Mouse (Mus musculus) left cerebral cortex, adult 2 months (tissue): Measurements from ENCODE around the gene 6030445D17Rik. TPM values are rescaled to one million over a fixed set of nuclear protein-coding genes. Genes with fewer than 3 reads are reported as not detected.

Source experiments
- DNase-seq, 2 experiments: peaks; one replicate each; pipeline ENCODE4 v3.0.0; 2021 to 2022; ENCODE audit warnings: low spot score in 2 of 2, mixed read lengths in 1 of 2; ENCODE audit errors: extremely low spot score in 1 of 2
- H3K27ac ChIP-seq: fragments of 200-600 bp; 2 replicates; pipeline ENCODE4 v1.8.1; 2022
- H3K4me3 ChIP-seq: fragments of 200-600 bp; 2 replicates; pipeline ENCODE4 v1.8.1; 2022
- CTCF ChIP-seq: fragments of 200-600 bp; IDR thresholded peaks from 2 replicates; pipeline ENCODE4 v1.8.1; 2022; ENCODE audit warnings: antibody characterized with exemption, mild to moderate bottlenecking, moderate library complexity
- intact Hi-C: fragments of 180-260 bp; cut with DNase I; formaldehyde crosslinking; loops from one replicate; pipeline ENCODE4 v1.15.1; 2025
- total RNA-seq, 2 experiments: library from RNA; stranded (reverse); gene quantifications; 2 replicates each; pipeline ENCODE4 v1.2.3; 2021

6030445D17Rik gene
- total RNA-seq, 2 experiments from 2014 or later: 0.32 to 0.51 TPM

DNA sequence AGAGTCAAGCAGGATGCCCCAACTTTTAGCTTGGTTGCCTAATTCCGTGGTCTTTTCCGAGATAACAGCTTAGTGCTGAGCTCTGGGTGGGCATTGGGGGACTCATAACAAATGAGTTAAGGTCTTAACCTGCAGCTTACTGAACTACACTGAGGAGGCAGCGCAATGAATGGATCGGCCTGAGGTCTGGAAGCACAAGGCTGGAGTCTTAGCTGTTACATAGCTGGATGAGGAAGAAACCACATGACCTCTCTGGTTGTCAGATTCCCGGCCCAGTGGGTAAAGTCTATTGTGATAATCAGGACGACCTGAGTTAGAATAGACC is 327 bp upstream of the 6030445D17Rik start:
- H3K4me3 ChIP-seq: peak overlapping the region; percentile 80
- TF ChIP-seq CTCF: no peak
- DNase-seq: no peak
- peak overlapping the region; percentile 81 for H3K27ac ChIP-seq
- intact Hi-C loops: no loop called here

- Histone ChIP-seq H3K4me3 (peak overlapping the region; percentile 80), H3K27ac (peak overlapping the region; percentile 66)
- no peak for DNase-seq
- TF ChIP-seq CTCF: no peak
- intact Hi-C loops: no loop called here
Observed at GRCm38 (mm10) chr4:136462839-136463178, 759 bp downstream of the 6030445D17Rik start.

GRCm38 (mm10) chr4:136463436-136463835 is 1.4 kb downstream of the 6030445D17Rik start:
- Histone ChIP-seq H3K4me3 (peak overlapping the region; percentile 80; the same call in 1 of the 2 replicates), H3K27ac (peak overlapping the region; percentile 66; the same call in 1 of the 2 replicates)
- no peak for TF ChIP-seq CTCF
- intact Hi-C loops: no loop called here
- no peak for DNase-seq

DNA sequence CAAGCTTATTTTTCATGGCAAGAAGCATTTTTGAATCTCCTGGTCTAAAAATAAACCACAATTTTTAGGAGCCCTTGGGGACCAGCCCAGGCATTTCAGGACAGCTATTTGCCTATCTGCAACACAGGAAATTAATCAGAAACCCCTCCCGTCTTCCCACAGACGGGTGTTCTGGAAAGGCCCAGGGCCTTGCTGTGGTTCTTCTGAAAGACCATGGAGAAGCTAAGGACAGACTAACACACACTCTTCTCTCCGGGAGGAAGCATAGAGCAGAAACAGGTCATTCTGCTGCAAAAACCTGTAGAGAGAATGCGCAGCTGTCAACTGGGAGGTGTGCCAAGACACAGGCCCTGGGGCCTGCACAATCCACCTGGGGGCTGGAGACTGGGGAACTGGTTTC is 4.2 kb downstream of the 6030445D17Rik start:
- DNase-seq: no peak
- Histone ChIP-seq H3K27ac (peak overlapping the region; percentile 37), H3K4me3 (no peak overlapping the region)
- intact Hi-C loops: no loop called here
- no peak for TF ChIP-seq CTCF

- DNase-seq: peak; percentile 25 to 66
- intact Hi-C loops: loop anchor here (1.0 kb wide), 1 partner anchor 50 kb away; no protein-coding TSS in a partner anchor
- TF ChIP-seq CTCF: no peak
- H3K27ac ChIP-seq: peak overlapping the region; percentile 91
- peak overlapping the region; percentile 86 for H3K4me3 ChIP-seq
Observed at GRCm38 (mm10) chr4:136468553-136469327, 6.7 kb downstream of the 6030445D17Rik start.

DNA sequence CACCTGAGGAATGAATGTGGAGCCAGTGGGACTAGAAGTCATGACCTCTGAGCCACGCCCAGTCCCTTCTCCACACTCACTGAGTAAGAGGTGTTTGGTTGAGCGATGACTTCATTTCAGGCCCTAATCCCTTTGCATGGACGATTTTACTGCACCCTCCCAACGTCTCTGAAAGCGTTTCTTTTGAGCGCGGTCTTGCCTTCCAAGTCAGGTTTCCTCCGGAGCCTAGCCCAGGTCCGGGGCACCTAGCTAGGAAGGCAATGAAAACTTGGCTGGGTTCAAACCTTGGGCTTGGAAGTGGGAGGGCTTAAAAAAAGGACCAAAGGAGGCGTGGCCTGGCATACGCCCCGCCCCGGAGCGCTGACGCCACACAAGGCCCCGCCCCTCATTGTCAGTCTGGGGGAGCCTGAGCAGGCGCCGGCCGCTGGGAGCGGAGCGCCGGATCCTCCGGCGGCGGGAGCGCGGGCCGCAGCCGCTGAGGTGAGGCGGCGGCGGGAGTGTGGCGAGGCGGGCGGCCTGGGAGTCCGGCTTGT is 7.4 kb downstream of the 6030445D17Rik start, which contains the start of gene Luzp1:
TSS of gene Luzp1 (plus strand) at position 391 of the 533 bp plus-strand sequence.
- Histone ChIP-seq H3K4me3 (peak within 1 kb of the TSS; percentile 86), H3K27ac (peak within 1 kb of the TSS; percentile 94)
- no peak; the same call in 1 of the 2 replicates for TF ChIP-seq CTCF
- intact Hi-C loops: loop anchor here (1.0 kb wide), 1 partner anchor 49 kb away; no protein-coding TSS in a partner anchor
- peak; percentile 92 to 95 for DNase-seq

DNA sequence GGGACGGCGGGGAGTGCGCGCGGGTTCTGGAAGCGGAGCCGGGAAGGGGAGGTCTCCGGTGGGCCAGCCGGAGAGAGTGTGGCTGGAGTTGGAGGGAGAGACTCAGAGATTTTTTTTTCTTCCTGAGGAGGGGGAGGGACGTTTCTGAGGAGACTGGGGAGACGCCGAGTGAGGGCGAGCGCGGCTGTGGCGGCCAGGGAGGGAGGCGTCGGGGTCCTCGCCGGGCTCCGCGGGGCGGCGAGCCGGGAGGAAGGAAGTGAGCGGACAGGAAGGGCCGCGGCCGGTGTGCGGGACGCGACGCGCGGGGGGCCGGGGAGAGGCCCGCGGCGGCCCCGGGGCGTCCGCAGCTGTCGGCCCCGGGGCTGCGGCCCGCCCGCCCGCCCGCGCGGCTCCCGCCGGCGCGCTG is 7.9 kb downstream of the 6030445D17Rik start:
- intact Hi-C loops: loop anchor here (1.0 kb wide), 1 partner anchor 48 kb away; no protein-coding TSS in a partner anchor
- DNase-seq: no peak
- H3K27ac ChIP-seq: peak overlapping the region; percentile 94
- peak overlapping the region; percentile 86 for H3K4me3 ChIP-seq
- TF ChIP-seq CTCF: no peak

DNA sequence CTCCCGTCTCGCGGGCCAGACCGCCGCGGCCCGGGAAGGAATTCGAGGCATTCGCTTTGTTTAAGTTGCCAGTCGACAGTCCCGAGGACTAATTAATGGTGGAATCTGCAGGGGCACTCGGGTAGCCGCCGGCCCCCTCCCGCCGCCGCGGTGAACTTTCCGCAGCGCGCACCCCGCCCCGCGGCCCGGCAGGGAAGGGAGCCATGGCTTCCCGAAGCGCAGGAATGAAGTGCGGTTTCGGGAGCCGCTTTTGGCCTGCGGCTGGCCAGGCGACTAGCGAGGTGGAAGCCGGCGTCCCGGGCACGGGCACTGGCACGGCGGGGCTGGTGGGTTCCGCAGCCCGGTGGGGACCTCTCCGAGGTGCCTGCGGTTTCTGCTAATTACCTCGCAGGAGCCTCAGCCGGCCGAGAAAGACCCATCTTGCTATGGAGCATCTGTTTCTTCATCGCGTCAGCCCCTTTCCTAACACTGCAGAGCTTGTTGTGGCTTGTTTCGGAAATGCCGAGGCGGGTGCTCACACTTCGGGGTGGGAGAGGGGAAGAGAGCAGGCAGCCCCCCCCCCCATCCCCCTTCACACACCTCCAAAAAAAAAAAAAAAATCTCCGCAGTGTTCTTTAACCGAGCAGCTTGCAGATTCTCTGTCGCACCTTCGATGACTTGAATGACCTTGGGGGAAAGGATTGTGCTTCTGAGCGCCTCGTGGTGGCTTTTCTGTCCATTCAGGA is 8.5 kb downstream of the 6030445D17Rik start:
- TF ChIP-seq CTCF: no peak
- peak; percentile 32 to 53 for DNase-seq
- intact Hi-C loops: no loop called here
- Histone ChIP-seq H3K4me3 (peak overlapping the region; percentile 86), H3K27ac (peak overlapping the region; percentile 94)

- Histone ChIP-seq H3K4me3 (no peak overlapping the region), H3K27ac (no peak overlapping the region)
- intact Hi-C loops: no loop called here
- TF ChIP-seq CTCF: no peak
- no peak for DNase-seq
Observed at GRCm38 (mm10) chr4:136476692-136477091, 14.6 kb downstream of the 6030445D17Rik start.

GRCm38 (mm10) chr4:136486549-136486948 is 24.5 kb downstream of the 6030445D17Rik start:
- intact Hi-C loops: no loop called here
- no peak overlapping the region for H3K4me3 ChIP-seq
- DNase-seq: no peak
- H3K27ac ChIP-seq: no peak overlapping the region
- no peak; the same call in 1 of the 2 replicates for TF ChIP-seq CTCF

DNA sequence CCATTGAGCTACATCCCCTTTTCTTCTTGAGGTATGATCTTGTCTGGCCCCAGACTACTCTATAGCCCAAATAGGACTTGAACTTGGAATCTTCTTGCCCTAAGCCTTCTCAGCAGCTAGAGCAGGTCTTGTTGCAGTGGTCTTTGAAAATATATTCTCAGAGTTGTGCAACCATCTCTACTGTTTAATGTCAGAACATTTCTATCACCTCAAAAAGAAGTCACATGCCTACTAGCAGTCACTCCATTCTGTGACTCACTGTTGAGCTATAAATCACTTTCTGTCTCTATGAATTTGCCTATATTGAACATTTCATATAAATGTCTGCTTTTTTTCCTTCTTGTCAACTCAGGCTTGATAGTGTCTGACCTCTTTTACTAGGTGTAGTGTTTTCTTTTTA is 33.9 kb downstream of the 6030445D17Rik start:
- intact Hi-C loops: no loop called here
- no peak for DNase-seq
- Histone ChIP-seq H3K27ac (no peak overlapping the region), H3K4me3 (no peak overlapping the region)
- no peak for TF ChIP-seq CTCF

DNA sequence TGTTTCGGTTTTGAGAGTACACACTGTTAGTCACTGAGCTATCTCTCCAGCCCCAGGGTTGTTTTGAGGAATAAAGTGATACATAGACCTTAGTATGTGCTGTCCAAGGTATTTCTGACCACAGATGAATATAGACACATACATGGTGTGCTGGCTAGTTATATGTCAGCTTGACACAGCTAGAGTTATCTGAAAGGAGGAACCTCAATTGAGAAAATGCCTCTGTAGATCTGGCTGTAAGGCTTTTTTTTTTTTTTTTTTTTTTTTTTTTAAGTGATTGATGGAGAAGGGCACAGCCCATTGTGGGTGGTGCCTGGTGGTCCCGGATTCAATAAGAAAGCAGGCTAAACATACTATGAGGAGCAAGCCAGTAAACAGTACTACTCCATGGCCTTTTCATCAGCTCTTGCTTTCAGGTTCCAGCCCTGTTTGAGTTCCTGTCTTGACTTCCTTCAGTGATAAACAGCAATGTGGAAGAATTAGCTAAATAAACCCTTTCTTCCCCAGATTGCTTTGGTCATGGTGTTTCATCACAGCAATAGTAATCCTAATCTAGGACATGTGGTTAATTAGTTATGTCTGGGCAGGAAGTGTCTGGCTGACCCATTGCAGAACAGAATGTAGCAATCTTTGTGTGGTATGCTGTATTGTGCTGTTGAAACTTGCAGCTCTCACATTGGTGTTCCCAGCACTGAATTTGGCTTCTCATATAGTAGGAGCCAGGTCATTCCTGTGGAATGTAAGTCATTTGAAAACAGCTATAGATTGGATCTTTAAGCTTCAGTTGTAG is 43.6 kb downstream of the 6030445D17Rik start:
- Histone ChIP-seq H3K27ac (no peak overlapping the region), H3K4me3 (no peak overlapping the region)
- no peak for TF ChIP-seq CTCF
- DNase-seq: no peak
- intact Hi-C loops: no loop called here
